Mouse (Mus musculus) frontal cortex, postnatal 25 days (tissue): ENCODE data around the gene Mtfr2.

Experiments
- DNase-seq, 2 experiments: peaks; one replicate each; pipeline ENCODE4 v3.0.0; 2022; ENCODE audit warnings: low spot score in 2 of 2

Gene Mtfr2

GRCm38 (mm10) chr10:20347285-20348214 is at the start of gene Mtfr2:
Gene Mtfr2, plus strand, starts transcription at chr10:20347770.
- DNase-seq, result peak; percentile 89 to 93

- no peak for DNase-seq
Observed at GRCm38 (mm10) chr10:20298152-20298920, 49.2 kb upstream of the Mtfr2 start.

DNA sequence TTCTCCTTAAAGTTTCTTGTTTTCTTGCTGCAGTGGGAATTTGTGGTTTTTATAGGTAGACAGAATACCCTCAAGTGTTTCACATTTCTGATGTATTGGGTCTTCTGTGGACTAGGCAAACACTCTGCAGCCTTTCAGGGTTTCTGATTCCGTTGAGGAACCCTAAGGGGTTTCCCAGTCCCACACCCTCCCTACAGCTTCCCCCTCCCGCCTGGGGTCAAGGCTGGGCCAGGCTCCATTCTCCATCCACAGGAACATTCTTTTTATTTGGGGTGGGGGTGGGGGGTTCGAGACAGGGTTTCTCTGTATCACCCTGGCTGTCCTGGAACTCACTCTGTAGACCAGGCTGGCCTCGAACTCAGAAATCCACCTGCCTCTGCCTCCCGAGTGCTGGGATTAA is 48.5 kb upstream of the Mtfr2 start:
- no peak for DNase-seq

GRCm38 (mm10) chr10:20310969-20311769 is 36.4 kb upstream of the Mtfr2 start:
- DNase-seq, result no peak

DNA sequence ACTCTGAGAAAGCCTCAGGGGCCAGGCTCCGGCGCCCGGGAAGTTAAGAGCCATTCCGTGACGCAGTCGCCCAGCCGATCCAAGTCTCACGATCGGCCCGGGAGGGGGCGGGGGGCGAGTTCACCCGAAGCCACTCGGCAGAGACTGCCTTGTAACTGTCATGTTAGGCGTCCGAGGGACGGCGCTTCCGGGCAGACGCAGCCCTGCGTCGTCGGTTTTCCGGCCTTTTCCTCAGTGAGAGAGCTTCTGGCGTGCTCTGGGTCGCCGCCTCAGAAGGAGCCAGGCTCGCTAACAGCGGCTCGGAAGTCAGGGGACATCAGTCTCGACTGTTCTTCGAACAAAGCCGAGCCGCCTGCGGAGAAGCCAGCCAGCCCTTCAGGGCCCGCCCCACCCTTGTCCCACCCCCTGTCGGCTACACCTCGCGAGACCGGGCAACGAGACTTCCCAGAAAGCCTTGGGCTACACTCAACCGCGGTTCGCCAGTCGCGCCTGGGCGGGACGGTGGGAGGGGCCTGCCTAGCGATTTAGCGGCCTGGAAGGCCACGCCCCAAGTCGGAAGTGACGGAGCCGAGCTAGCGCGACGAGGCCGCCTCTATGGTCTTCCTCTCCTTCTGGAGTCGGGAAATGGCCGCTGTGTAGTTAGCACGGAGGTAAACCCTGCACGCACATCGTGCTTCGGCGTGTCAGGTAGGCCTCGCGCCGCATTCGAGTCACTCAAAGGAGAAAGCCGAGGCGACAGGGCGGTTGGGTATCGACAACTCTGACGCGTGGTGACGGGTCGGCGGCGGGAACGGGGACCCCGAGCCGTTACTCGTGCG is 35.4 kb upstream of the Mtfr2 start, which contains the start of gene Bclaf1:
Gene Bclaf1 (plus strand): TSS at position 552 of the 818 bp plus-strand sequence.
- peak; percentile 98 for DNase-seq

GRCm38 (mm10) chr10:20312736-20313301 is 34.8 kb upstream of the Mtfr2 start:
- peak; percentile 80 to 85 for DNase-seq

GRCm38 (mm10) chr10:20313447-20313846 is 34.1 kb upstream of the Mtfr2 start:
- no peak for DNase-seq

DNA sequence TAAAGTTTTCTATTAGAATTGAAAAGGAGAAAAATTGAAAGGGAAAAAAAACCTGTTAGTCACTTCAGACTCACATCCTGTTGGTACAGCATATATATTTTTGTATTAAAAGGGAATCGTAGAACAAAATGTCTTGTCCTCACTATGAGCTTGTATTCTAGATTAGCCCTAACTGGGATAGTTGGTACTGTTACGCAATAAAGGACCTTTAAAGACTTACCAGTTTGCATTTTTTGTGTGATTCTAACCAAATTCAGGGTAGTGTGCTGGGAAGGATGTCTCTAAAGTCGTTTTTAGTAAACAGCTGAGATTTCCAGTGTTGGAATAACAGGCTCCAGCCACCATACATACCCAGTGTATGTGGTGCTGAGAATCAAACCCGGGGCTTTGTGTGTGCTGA is 33.6 kb upstream of the Mtfr2 start:
- DNase-seq, result no peak

- no peak for DNase-seq
Observed at GRCm38 (mm10) chr10:20314797-20315196, 32.8 kb upstream of the Mtfr2 start.

DNA sequence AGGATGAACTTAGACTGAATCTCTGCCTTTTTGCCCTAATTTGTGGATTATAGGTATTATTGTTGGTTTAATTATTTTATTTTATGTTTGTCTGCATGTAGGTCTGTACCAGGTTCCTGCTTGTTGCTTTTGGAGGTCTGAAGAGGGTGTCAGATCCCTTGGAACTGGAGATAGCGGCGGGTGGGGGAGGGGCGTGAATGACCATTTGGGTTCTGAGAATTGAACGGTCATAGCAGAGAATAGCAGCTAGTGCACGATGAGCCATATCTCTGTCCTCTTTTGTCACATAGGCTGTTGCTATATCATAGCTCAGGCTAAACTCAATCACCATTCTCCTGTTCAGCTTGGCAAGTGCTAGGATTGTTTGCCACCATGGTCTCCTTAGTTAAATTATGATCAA is 30.1 kb upstream of the Mtfr2 start:
- DNase-seq, result no peak

DNA sequence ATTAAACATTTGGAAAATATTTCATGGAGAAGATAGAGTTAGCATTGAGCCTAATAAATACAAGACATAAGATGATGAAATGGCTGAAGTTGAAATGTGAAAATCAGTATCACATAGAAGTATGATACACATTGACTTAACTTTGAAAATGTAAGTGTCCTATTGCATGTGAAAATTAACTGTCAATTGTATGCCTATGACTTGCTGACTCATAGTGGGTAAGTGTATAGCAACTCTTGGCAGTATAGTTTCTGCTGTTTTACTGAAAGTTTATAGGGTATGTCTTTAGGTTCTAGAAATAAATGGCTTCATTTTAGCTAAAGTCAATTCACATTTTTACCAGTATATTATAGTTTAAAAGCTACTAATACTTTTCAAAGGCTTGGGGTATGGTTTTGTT is 21.3 kb upstream of the Mtfr2 start:
- DNase-seq, result no peak

DNA sequence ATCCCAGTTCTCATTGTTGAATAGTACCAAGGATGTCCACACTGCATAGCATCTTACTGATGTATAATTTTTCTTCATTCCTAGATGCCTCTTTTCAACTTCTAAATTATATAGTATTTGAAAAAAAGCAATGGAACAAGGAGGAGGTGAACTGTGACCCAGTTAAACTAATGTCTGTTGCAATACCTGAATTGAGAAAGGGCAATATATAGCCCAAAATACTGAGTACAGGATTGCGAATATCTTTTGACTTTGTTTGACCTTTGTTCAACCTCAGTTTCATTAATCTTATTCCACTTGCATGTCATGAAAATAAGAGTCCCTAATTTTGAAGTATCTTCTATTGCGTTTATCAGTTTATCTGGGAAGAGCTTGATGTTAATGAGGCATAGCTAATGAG is 16.3 kb upstream of the Mtfr2 start:
- no peak for DNase-seq

- no peak for DNase-seq
Observed at GRCm38 (mm10) chr10:20337872-20338271, 9.7 kb upstream of the Mtfr2 start.

GRCm38 (mm10) chr10:20345736-20346135 is 1.8 kb upstream of the Mtfr2 start:
- no peak for DNase-seq

- DNase-seq, result no peak
Observed at GRCm38 (mm10) chr10:20348894-20349293, 1.3 kb downstream of the Mtfr2 start.

DNA sequence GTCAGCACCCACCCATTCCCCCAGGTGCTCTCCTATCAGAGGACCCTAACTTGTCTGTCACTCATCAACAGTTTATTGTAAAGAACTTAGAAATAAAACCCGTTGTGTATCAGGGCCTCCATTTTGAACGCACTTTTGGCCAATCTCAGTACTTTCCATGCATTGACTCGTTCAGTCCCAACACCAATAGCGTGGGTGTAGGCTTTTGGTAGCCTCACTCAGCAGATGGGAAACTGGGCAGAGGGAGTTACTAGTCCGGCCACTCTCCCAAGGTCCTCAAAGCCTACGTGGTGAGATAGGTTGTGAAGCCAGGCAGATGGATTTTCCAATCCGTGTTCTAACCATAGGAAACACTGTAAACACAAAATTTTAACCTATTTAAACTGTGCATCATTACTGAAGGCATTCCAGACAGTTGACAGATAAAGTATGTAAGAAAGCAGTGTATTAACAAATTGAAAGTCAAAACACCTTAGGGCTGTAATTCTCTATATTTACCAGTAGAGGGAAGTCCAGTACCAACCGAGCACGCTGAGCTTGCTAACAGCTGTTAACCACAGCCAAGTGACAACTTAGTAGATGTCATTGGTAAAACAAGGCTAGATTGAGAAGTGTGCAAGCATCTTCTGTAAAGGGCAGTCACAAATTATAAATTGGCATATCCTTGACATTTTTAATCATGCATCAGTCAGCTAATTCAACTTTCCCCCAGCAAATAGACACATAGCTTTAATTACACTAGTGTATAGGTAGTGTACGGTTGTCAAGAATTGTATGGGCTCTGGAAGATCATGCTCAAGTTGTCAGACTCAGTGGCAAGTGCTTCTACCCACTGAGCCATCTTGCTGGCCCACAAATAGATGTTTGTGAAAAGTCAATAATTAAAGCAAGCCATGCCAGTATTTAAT is 14.2 kb downstream of the Mtfr2 start:
- no peak for DNase-seq

DNA sequence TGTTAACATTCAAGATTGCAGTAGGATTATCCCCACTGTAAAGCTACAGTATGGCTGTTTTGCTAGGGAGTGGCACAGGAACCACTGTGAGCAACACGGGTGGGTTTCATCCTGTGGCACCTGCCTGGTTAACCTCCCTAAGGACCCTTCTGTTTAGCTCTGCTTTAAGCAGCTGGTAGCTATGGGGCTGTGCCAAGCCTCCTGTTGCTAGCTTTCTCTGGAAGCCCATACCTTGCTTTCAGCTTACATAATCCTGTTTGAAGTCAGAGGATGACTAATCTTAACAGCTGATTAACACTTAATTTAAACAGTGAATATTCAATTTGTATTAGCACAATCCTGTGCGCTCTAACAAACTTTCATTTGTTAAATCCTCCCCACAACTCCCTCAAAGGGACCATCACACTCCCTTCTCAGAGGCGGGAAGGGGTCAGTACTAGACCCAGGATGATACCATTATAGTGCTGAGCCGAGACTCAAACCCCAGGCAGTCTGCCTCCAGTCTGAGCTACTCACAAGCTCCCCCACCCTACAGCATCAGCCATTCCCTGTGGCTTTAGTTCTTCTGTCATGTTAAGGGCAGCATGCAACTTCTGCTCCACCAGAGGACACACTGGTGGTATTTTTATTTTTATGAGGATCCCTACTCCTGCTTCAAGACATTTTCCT is 15.0 kb downstream of the Mtfr2 start:
- DNase-seq, result no peak

DNA sequence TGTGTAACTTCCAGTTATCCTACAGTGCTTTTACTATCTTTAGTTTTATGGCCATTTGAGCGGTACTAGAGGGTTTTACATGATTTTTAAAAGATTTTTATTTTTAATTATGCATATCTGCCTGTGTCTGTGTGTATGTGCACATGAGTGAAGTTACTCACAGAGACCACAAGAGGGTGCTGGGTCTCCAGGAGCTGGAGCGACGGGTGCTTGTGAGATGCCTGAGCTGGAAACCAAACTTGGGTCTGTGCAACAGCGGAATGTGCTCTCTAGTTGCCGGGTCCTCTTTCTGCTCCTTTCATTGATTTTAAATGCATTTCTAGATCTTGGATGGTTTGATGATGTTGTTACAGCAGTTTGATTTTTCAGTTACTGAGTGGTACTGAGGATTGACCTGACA is 24.5 kb downstream of the Mtfr2 start:
- DNase-seq, result no peak

GRCm38 (mm10) chr10:20377621-20378020 is 30.1 kb downstream of the Mtfr2 start:
- DNase-seq, result no peak
